Mouse (Mus musculus) midbrain, embryonic 10.5 days (tissue): ENCODE measurements around the gene Csnk2a2. TPM values are rescaled to one million over a fixed set of nuclear protein-coding genes. Genes with fewer than 3 reads are reported as not detected.

Experiments used
- DNase-seq: peaks from one replicate; pipeline ENCODE4 v3.0.0-alpha.2; 2017; ENCODE audit warnings: low spot score
- H3K27ac ChIP-seq: fragments of 300-500 bp; sonication (generic); replicated peaks from 2 replicates; pipeline ENCODE4 v1.5.1; 2016; ENCODE audit warnings: mild to moderate bottlenecking
- H3K27me3 ChIP-seq: fragments of 300-500 bp; sonication (generic); 2 replicates; pipeline ENCODE4 v1.6.1; 2016; ENCODE audit warnings: low read depth, mild to moderate bottlenecking; ENCODE audit not compliant: poor library complexity, severe bottlenecking
- H3K36me3 ChIP-seq: fragments of 300-500 bp; sonication (generic); 2 replicates; pipeline ENCODE4 v1.6.1; 2016; ENCODE audit warnings: mild to moderate bottlenecking, moderate library complexity
- H3K4me1 ChIP-seq: fragments of 300-500 bp; sonication (generic); 2 replicates; pipeline ENCODE4 v1.6.1; 2016
- H3K4me3 ChIP-seq: fragments of 300-500 bp; sonication (generic); 2 replicates; pipeline ENCODE4 v1.5.1; 2016; ENCODE audit warnings: mild to moderate bottlenecking, moderate library complexity
- H3K9me3 ChIP-seq: fragments of 300-500 bp; sonication (generic); replicated peaks from 2 replicates; pipeline ENCODE4 v1.6.1; 2016; ENCODE audit warnings: mild to moderate bottlenecking
- WGBS: fragments of 180-500 bp; shearing (Covaris S2); methylation state at CpG from one replicate; pipeline ENCODE4 v1.1.7; 2016; 5-methylcytosine and 5-hydroxymethylcytosine counted together
- polyA plus RNA-seq: library from polyadenylated mRNA; unstranded; fragments of >200 nt; fragmentation: Nextera tagmentation; extraction: Ambion mirVana; gene quantifications from 2 replicates; pipeline ENCODE4 v1.2.1, GENCODE M21; 2016

Gene Csnk2a2
- polyA plus RNA-seq, 1 experiment from 2014 or later = 11.1 TPM

- Histone ChIP-seq H3K27me3 (no peaks in the 10 kb centered on the region), H3K9me3 (no peaks in the 10 kb centered on the region), H3K36me3 (no peaks in the 10 kb centered on the region), H3K4me1 (peaks cover 33% of the 10 kb centered on the region), H3K4me3 (no peak overlapping the region), H3K27ac (peak overlapping the region; percentile 59)
- DNase-seq = no peak
- WGBS = 82% methylated on average over 11 of the region's 11 CpGs
Observed at GRCm38 (mm10) chr8:95396752-95397151, 93.1 kb downstream of the Csnk2a2 start.

Other genes with a start within 250 kb of the Csnk2a2 start
- gene Cngb1, start 183.5 kb downstream of the Csnk2a2 start, polyA plus RNA-seq = 0.17 TPM in 1 of 2 replicates, not detected in the other
- 0.37 TPM in 1 of 2 replicates, not detected in the other for gene Tepp, start 179.5 kb downstream of the Csnk2a2 start, polyA plus RNA-seq
- gene Zfp319, start 158.1 kb downstream of the Csnk2a2 start, polyA plus RNA-seq = 11.1 and 14.1 TPM in 2 replicates
- gene Usb1, start 157.8 kb downstream of the Csnk2a2 start, polyA plus RNA-seq = 47.7 and 50.1 TPM in 2 replicates
- 12.8 and 14.8 TPM in 2 replicates for gene Mmp15, start 137.8 kb downstream of the Csnk2a2 start, polyA plus RNA-seq
- 145 and 150 TPM in 2 replicates for gene Cfap20, start 55.2 kb downstream of the Csnk2a2 start, polyA plus RNA-seq
- gene Ccdc113, start 44.0 kb upstream of the Csnk2a2 start, polyA plus RNA-seq = 0.09 and 0.20 TPM in 2 replicates
- gene Prss54, start 86.3 kb upstream of the Csnk2a2 start, polyA plus RNA-seq = not detected in 2 replicates
- gene Gins3, start 143.4 kb upstream of the Csnk2a2 start, polyA plus RNA-seq = 31.2 and 31.7 TPM in 2 replicates
- 27.4 and 43.9 TPM in 2 replicates for gene Ndrg4, start 186.9 kb upstream of the Csnk2a2 start, polyA plus RNA-seq
- 25.0 and 28.7 TPM in 2 replicates for gene Setd6, start 225.8 kb upstream of the Csnk2a2 start, polyA plus RNA-seq